Mouse (Mus musculus) retina, adult 2 months (tissue): Measurements from ENCODE around the gene Lrrc8b.
A peak's percentile ranks its signal among the peaks of the same experiment; 100 is the strongest.

Source experiments
- DNase-seq: peaks from one replicate; pipeline ENCODE4 v3.0.0-alpha.2; 2012; ENCODE audit warnings: low read depth, low spot score

Lrrc8b gene

GRCm38 (mm10) chr5:105415198-105415791 lies at the start of gene Lrrc8b:
TSS of gene Lrrc8b (plus strand) at chr5:105415775.
- peak; percentile 73 for DNase-seq

- no peak for DNase-seq
Observed at GRCm38 (mm10) chr5:105381482-105381881, 34.1 kb upstream of the Lrrc8b start.

- DNase-seq, result no peak
Observed at GRCm38 (mm10) chr5:105390346-105390745, 25.2 kb upstream of the Lrrc8b start.

- no peak for DNase-seq
Observed at GRCm38 (mm10) chr5:105393731-105394130, 21.8 kb upstream of the Lrrc8b start.

- DNase-seq, result no peak
Observed at GRCm38 (mm10) chr5:105395188-105395587, 20.4 kb upstream of the Lrrc8b start.

- no peak for DNase-seq
Observed at GRCm38 (mm10) chr5:105398966-105399365, 16.6 kb upstream of the Lrrc8b start.

- no peak for DNase-seq
Observed at GRCm38 (mm10) chr5:105399631-105400423, 15.7 kb upstream of the Lrrc8b start.

GRCm38 (mm10) chr5:105400424-105401375 lies 14.9 kb upstream of the Lrrc8b start:
- no peak for DNase-seq

- DNase-seq, result no peak
Observed at GRCm38 (mm10) chr5:105401536-105401935, 14.0 kb upstream of the Lrrc8b start.

- DNase-seq, result no peak
Observed at GRCm38 (mm10) chr5:105404961-105405360, 10.6 kb upstream of the Lrrc8b start.

GRCm38 (mm10) chr5:105407661-105408060 lies 7.9 kb upstream of the Lrrc8b start:
- DNase-seq, result no peak

- DNase-seq, result no peak
Observed at GRCm38 (mm10) chr5:105409092-105409491, 6.5 kb upstream of the Lrrc8b start.

GRCm38 (mm10) chr5:105410521-105411293 lies 4.9 kb upstream of the Lrrc8b start:
- DNase-seq, result no peak

- DNase-seq, result no peak
Observed at GRCm38 (mm10) chr5:105411294-105411570, 4.3 kb upstream of the Lrrc8b start.

GRCm38 (mm10) chr5:105411768-105412167 lies 3.8 kb upstream of the Lrrc8b start:
- no peak for DNase-seq

- DNase-seq, result no peak
Observed at GRCm38 (mm10) chr5:105412634-105413033, 2.9 kb upstream of the Lrrc8b start.

- no peak for DNase-seq
Observed at GRCm38 (mm10) chr5:105414341-105415120, 1.0 kb upstream of the Lrrc8b start.

GRCm38 (mm10) chr5:105415951-105416675 lies 538 bp downstream of the Lrrc8b start:
- no peak for DNase-seq

- DNase-seq, result no peak
Observed at GRCm38 (mm10) chr5:105417217-105417616, 1.6 kb downstream of the Lrrc8b start.

GRCm38 (mm10) chr5:105418364-105418763 lies 2.8 kb downstream of the Lrrc8b start:
- no peak for DNase-seq
